Mouse (Mus musculus): Measurements from ENCODE around the gene Fkbp15. TPM values are rescaled to one million over a fixed set of nuclear protein-coding genes. Genes with fewer than 3 reads are reported as not detected.

Fkbp15 gene
- total RNA-seq (2021): 10 to 100 TPM; 30.1 to 36.6 TPM
- long read RNA-seq, experiment 1, full-length matches to known transcripts: 10 of 23 reads
- long read RNA-seq, experiment 1, partial matches to known transcripts: 9 of 23 reads
- long read RNA-seq, experiment 1, other reads (novel, unspliced or antisense): 4 of 23 reads
- long read RNA-seq, experiment 2, full-length matches to known transcripts: 7 of 17 reads
- long read RNA-seq, experiment 2, partial matches to known transcripts: 7 of 17 reads
- long read RNA-seq, experiment 2, other reads (novel, unspliced or antisense): 3 of 17 reads

DNA sequence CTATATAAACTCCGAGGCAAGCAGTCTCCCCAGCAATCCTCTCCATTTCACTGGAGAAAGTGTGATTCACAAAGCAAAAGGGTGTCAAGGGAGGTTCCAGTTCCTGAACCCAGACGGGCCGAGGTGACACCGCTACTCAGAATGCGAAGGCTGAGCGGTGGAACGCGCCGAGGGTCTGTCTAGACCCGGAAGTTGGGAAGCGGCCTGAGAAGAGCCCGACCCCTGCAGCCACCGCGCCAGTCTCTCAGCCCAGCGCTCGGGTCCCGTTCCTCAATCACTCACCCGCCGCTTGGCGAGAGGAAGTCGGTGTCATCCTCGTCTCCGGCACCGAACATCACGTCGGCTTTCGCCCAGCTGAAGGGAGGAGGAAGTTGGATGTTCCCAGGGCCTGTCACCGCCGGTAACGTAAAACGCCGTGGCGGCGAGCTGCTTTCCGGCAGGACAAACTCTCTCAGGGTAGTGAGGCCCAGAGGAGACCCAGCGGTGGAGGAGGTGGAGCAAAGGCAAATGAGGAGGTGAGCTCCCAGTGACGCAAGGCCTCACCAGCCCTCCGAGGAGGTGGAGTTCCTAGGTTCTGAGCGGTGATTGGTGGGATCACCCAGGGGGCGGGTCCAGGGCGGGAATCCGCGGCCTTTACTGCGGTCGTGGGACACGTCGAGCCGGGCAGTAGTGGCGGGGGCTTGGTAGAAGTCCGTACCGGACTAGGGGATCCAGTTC lies at the start of gene Fkbp15, which contains the start of gene Slc31a1:
Gene Fkbp15, minus strand, starts transcription at position 461 of the 717 bp plus-strand sequence.
Gene Slc31a1, plus strand, starts transcription at position 640 of the 717 bp plus-strand sequence.
- DNase-seq: peak; percentile 97

DNA sequence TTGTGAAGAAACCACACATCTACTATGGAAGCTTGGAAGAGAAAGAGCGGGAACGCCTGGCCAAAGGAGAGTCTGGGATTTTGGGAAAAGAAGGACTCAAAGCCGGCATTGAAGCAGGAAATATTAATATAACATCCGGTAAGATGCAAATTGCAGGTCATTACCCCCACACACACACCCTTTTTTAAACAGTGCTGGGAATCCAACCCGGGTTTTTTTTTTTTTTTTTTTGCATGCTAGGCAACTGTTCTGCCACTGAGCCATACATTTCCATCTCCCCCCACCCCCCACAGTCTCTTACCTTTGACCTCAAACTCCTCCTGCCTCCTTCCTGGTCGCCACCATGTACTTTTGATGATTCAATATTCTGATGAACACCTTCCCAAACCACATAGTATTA lies 49.3 kb upstream of the Fkbp15 start:
- DNase-seq: no peak

DNA sequence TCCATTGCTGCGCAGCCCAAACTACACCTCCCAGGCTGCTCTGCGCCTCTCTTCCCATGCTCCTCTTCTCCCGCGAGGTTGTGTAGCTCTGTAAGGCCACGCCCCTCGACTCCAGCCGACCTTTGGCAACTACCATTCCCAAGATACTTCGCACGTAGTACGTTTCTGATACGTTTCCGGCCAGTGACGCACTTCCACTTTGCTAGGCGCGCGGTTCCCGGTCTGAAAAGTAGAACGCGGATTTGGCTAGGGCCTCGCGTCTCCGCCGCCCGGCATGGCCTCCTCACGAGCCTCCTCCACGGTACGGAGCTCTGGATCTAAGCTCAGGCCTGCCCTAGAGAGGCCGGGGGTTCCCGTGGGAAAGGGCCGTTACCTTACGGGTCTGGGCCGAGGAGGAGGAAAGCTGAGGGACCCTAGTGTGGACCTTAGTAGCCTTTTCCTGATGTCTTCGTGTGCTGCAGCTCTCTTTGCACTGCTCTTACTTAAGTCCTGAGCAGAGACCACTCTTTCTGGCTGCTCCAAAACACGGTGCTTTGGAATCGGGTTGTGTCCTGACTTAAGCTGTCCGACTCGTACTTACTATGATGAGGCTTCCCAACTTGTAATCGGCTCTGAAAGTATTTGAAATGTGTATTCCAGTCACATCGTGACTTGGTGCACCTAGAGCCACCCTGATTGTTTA lies 48.4 kb upstream of the Fkbp15 start, which contains the start of the genes Cdc26 and Prpf4:
Gene Cdc26, minus strand, starts transcription at position 42 of the 682 bp plus-strand sequence.
Gene Prpf4, plus strand, starts transcription at position 197 of the 682 bp plus-strand sequence.
- DNase-seq: peak; percentile 96

DNA sequence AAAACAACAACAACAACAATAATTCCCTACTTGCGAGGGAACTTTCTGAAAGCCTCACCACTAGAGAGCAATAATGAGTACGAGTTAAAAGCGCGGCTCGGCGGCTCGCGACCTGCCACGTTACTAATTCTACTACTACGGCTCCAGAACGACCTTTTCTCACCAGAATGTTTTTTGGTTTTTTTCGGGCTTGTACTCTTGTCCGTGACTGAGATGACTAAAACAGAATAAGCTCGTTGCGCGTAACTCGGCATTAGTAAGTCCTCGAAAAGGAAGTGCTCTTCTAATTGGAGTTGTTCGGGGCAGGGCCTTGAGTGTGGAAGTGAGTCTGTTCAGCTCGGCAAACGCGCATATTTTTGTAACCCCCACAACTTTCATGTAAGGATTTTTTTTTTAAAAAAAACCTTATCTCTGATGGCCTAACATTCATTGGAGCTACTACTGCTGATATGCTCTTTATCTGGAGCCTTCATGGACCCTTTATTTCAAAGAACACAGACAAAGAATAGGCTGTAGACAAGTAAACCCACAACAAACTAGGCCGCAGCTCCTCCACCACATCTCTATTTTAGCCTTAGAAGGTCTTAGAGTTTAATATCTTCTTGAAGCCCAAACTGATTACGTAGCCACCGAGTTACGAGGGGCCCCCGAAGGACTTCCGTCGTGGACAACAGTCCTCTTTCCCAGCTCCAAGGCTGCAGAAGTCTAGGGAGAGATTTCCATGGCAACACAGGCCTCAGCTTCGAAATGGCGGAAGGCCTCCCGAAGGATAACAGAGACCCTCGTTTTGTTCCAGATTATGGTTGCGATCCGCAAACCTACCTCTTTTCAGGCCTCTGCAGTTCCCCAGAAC lies 47.6 kb upstream of the Fkbp15 start:
- DNase-seq: peak; percentile 71

DNA sequence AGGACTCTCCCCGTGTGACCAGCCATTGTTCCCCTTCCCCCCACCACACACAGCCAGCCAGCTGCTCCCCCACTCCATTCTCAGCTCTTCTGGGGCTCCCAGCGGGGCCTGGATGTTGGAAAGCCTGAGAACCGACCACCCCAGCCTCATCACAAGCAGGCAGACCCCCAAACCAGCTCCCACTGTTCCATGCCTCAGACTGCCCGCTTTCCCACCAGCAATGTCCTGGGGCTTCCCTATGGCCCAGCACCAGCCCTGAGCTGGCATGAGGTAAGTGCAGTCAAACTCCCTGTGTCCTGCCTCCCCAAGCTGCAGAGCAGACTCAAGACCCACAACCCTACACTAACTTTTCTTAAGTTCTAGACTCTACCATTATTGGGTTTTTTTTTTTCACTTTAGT lies 45.8 kb upstream of the Fkbp15 start:
- DNase-seq: no peak

DNA sequence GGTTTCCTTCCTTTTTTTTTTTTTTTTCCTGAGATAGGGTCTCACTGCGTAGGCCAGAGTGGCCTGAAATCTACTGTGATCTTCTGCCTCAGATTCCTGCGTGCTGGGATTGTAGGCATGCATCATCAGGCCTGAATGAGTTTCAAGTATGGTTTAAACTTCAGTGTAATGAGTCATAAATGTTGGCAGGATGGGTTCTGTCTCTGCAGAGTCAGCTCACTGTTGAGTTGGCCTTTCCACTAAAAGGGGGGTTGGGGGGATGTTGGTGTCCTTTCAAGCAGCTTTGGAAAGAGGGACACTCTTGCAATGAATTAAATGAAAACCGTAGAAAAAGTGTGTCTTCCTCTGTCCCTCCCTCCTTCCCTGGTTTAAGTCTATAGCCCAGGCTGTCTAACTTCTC lies 38.6 kb upstream of the Fkbp15 start:
- peak; percentile 46 for DNase-seq

DNA sequence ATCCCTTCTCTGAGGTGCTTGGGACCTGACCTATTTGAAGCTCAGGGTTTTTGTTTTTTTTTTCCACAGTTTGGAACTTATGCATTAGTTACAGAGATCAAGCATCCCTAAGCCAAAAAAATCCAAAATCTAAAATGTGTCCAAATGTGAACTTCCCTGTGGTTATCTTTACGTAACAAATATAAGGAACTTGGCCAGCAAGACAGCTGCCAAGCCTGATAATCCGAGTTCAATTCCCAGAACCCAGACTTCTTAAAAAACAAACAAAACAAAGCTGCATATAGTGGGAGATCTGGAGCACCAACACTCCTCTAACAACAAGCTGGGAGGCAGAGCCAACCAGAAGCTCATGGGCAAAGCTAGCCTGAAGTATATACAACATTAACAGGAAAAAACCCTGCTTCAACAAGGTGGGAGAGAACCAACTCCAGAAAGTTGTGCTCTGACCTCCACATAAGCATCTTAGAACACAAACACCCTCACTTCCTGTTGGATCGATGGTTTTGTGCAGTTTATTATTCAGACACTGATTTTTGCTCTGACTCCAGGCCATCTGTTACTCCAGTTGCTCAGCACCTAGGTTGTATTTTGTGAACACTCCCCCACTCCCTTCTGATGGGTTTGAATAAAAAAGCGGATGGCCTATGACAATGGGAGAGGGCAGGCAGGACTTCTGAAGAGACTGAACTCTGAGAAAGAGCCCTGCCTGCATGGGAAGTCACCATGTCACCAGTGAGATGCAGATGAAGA lies 37.4 kb upstream of the Fkbp15 start:
- DNase-seq: no peak

DNA sequence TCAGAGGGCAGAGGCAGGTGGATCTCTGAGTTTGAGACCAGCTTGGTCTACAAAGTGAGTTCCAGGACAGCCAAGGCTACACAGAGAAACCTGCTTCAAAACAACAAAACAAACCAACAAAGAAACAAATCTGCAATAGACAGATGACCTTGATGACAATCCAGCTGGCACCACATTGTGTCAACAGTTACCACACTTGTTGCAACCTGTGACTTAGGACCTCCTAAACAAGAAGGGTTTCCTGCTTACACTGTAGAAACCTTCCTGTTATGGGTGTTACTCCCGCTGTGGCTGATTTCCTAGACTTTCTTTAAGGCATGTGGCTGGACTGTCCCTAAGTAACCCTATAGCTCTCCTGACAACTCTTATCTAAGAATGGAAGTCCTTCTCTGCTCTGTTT lies 35.5 kb upstream of the Fkbp15 start:
- DNase-seq: peak; percentile 43

DNA sequence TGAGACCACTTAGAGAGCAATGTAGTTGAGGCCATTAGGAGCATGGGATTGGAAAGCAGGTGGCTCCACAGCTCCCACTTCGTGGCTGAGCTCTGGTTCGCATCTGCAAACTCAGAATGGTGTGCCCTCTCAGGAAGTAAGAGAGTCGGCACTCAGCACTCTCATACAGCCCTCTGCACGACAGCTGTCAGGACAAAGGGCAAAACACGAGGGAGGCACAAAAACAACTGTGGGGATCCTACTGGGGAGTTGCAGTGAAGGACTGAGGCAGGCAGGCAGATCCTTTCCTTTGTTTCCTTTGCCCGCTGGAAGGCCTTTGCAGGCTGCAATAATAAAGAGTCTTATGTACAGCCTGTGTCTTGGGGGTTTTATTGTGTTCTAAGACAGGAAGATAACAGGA lies 33.1 kb upstream of the Fkbp15 start:
- DNase-seq: no peak

DNA sequence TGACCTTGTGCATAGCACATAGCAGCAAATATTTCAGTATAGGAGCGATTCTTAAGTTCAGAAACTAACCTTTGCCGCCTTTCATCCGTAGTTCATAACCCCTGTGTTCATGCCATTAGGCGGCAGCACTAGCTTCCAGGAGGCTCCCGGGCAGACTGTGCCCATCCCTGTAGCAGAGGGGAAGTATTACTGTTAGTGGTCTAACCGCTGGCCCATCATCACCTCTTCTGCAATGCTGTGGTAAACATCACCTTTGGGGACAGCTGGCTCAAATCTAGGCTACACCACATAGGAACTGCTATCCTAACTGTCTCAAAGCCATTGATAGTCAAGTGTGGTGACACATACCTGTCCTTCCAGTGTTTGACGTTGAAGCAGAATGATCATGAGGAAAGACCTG lies 31.5 kb upstream of the Fkbp15 start:
- DNase-seq: no peak

DNA sequence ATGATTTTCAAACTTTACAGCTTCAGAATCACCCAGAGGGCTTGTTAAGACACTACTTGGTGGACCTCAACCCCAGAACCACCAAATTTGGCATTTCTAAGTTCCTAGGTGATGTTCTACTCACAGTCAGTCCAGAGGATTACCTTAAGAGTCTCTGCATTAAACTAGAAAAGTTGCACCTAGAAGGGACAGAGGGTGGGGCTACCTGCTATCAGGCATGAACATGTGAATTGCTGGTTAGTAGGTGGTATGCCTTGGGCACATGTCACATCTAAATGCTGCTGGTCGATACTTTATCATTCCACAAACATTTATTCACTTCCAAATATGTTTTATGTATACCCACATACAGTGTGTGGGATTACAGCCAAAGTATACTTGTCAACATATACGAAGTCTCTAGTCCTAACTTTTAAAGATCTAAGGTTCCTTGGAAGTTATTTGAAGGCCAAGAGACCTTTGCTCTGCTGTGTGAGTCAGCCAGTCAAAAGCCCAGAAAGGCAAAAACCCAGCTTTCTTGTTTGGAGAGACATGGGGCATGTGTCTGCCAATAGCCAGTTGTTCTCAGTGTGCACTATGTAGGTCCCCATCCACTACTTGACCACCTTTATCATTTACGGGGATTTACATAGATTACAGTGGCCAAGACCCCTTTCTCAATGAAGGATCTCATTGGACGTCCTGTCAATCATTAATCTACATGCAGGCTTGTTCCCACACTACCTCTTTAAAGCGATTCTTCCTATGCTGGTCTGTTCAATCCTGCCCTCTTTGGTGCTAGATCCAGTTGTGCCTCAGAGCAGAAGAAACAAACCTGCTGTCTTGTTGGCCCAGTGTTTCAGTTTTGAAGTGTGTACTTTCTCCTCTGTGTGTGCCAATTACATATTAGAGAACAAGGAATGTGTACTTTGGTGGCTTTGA lies 29.5 kb upstream of the Fkbp15 start:
- no peak for DNase-seq

DNA sequence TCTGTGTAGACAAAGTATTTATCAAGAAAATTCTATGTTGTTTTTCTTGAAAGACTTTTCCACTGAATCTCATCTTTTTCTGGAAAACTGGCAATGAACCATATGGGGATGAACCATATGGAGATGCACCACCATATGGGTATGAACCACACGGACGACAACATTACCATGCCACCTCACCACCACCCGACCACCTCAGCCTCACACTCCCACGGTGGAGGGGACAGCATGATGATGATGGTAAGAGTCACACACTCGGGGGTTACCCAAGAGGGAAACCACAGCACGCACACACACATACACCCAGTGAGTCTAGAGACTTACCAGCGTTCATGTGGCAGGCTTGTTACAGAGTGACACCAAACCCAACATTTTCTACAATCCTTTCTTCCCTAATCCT lies 25.1 kb upstream of the Fkbp15 start:
- no peak for DNase-seq

DNA sequence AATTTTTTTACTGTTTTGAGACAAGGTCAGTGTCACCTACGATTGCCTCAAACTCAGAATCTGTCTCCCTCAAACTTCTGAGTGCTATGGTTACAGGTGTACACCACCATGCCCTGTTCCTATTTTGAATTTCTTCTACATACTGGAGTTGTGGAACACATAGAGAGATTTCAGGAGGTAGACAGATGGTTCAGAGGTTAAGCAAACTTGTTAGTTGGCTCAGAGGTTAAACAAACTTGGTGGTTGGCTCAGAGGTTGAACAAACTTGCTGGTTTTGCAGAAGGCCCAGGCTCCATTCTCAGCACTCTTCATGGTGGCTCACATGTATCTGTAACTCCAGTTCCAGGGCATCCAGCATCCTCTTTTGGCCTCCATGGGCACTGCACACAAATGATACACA lies 23.8 kb upstream of the Fkbp15 start:
- no peak for DNase-seq

DNA sequence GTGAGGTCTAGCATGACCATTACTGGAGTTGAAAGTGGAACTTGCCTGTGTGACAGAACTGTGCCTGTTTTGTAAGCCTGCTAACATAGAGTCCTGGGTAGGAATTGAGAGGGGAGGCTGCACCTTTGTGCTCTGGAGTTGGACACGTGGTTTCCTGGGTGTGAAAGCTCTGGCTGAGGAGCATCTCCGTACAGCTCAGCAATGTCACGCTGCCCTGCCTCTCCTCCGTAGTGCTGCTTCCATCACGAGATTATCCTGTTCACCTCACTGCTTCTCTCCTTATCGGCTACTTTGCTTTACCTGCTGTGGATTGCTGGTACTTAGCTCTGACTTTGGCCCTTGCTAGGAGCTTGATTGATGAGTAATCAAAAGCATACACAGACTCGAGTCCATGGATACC lies 23.4 kb upstream of the Fkbp15 start:
- no peak for DNase-seq

DNA sequence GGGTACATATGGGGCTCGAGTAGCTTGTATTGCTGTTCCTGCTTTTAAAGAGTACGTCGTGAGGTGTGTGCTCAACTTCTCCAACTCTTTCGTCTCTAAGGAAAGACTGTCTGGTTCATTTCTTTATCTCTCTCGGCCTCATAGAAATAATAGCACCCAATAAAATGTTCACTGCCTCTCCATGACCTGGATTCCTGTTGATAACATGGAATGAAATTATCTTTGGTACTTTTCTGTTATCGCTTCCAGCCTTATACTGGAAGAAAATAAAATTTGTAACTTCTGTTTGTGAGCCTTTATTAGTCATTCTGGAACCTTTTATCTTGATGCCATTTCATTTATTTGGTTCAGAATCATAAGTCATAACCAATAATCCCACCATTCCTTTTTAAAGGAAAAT lies 22.9 kb upstream of the Fkbp15 start:
- DNase-seq: no peak

DNA sequence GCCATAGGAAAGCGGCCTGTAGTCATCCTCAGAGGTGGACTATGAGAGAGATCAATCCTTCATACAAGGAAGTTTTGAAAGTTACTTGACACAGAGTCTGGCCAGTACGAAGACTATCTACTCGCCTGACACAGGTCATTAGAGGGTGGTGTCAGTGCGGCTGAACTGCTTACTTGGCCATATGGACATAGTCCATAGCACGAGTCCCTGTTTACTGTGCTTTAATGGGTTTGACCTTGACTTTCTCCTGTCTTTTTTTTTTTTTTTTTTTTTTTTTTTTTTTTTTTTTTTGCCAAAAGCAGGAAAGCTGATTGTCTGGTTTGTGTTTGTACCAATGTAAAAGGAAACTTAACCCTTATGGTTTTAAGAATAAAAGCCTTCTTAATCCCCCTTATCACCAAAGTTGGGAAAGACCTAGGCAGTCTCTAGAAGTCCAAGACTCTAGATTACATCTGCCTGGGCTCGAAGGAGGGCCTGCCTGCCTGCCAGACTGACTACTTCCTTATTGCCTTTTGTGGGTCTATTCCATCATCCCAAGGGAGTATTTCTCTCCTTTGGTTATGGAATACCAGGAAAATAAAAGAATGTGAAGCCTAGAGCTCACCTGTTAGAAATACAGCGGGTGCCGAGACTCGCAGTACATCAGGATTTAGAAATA lies 19.5 kb upstream of the Fkbp15 start:
- DNase-seq: no peak

DNA sequence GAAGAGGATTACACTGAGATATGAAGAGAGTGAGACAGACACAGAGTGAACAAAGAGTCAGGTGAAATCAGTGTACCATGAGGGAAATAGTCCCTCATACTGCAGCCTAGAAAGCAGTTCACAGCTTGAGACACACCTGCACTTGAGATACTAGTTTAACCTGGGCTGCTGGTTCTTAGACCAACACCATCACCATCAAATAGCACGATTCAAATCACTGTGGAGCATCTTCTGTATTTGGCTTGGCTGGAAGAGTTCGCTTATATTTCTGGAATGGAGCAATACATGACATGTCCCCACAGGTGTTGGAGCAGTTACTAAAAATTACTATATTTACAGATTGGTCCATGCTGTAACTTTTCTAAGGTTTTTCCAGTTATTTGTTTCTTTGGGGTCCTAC lies 15.8 kb upstream of the Fkbp15 start:
- no peak for DNase-seq

DNA sequence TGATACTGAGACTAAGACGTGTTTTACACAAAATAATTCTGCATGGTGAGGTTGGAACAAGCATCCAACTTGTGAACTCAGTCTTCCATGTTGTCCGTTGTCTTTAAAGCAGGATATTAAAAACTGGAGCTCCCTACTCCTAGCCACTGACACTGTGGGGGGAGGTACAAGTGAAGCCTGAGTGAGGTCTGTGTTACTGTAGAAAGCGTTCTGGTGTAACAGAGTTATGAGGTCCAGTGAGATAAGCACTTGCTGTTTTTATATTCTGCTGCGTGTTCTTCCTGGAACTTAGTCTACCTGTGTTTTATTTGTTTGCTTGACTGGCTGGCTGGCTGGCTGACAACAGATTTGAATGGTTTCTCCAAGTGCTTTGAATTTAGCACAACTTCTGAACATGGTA lies 14.0 kb upstream of the Fkbp15 start:
- no peak for DNase-seq

DNA sequence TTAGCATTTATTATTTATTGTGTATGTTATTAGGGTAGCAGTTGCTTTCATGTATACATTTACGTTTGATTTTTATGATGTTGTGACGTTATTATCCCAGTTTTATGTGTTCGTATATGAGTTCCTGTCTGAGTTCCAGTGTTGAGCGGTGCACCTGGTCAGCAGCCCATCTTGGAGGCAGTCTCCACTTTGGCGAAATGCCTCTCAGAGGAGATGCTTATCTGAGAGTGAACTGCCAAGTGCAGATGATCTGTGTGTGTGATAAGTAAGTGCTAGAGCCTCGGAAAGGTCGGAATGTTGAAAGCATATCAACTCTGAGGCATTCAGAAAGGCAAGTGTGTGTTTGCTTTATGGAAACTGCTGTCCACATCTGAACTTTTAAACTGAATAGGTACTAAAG lies 13.3 kb upstream of the Fkbp15 start:
- DNase-seq: no peak
